Mouse (Mus musculus): ENCODE measurements around the gene Prdm15.
A peak's percentile ranks its signal among the peaks of the same experiment; 100 is the strongest.

Prdm15 gene

DNA sequence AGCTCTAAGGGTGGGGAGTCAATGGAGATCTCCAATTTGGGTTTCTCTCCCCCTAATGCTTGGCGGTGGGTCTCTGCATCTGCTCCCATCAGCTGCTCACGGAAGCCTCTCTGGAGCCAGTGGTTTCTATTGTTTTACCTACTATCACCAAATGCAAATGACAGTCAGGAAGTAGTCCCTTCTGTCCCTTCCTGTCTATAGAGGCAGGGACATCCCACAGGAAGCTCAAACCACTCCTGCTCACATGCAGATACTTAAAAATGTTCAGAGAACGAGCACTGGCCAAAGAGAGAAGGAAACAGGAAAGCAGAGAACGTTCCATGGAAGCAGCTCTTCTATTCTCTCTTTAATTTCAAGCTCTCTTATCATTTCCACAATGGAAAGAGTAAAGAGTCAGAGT is 32.1 kb downstream of the Prdm15 start:
- DNase-seq (ENCODE audit: low read depth, low spot score): no peak

DNA sequence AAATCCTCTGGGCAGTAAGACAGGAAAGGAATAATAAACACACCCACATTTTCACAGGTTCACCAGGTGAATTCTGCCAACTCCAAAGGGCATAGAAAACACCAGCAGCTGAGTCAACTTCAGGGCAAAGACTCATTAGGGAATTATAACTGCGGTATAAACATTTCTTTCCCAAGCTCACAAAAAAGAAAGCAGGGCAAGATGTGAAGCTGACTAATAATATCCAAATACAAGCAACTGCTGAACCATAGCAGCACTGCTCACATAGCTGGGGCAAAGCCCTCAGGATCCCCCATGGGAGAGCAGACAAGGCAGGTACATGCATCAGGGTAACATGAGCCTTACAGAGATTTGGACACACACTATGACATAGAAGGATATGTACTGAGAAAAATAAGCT is 34.2 kb downstream of the Prdm15 start:
- no peak for DNase-seq (ENCODE audit: low read depth, low spot score)

DNA sequence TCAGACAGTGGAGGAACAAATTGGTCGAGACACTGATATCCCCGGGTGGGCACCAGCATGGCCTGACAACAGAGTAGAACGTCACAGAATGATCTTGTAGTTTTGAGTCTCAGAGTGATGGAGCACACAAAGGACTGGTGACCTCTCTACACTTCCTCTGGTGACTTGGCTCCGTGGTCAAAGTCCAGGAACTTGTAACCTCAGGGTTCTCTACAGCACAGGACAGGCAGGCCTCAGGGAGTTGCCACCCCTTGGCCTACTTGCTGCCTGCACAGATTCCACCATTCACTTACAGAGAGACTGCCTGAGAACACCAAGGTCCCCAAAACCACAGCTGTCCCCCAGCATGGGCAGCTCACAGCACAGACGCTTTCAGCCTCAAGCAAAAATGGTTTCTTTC is 36.4 kb downstream of the Prdm15 start:
- no peak for DNase-seq (ENCODE audit: low read depth, low spot score)

DNA sequence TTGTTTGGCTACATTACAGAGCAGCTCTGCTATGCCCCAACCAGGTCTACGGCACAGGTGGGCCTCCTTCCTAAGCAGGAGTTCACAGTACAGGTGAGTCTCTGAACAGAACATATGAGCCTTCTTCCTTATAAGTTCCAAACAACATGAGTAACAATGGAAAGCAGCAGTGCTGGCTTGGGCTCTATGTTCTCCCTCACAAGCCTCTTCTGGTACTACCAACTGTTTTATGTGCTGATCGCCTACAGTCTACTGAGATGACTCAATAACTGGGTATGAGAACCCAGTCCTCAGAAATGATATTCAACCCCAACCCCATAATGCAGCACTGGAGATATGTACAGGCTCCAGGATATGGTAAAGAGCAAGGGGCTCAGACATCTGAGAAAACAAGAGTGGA is 37.6 kb downstream of the Prdm15 start:
- DNase-seq (ENCODE audit: low read depth, low spot score): no peak

DNA sequence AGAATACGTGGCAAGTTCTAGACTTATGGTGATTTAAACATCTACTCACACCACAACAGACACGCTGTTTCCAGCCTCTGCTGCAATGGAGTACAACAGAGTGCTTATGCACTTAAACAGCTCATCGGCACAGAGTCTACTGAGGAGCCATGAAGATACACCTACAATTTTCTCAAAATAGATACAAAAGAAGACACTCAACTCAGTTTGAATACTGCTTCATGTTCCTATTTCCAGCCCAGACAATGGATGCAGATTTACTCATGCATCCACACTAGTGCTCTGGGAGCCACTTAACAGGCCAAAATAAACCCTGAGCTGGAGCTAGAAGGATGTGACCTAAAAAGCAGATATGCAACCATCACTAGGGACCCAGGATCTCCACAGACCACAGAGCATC is 42.8 kb downstream of the Prdm15 start:
- DNase-seq (ENCODE audit: low read depth, low spot score): no peak

DNA sequence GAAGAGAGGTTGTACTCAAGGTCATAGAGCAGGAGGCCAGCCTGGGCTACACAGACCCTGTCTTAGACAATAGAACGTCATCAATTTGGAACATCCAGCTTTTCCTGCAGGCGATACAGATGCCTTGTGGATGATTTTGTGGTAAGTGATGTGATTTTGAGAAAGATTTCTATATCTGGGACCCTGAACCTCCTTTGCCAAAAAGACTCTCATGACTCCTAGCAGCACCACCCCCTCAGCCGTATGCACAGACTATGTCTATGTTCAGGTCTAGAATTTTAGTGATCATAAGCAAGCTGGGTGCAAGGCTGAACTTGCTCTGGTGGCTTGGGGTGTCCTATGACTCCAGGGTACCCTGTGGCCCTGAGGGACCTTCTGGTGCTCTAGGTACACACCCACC is 46.0 kb downstream of the Prdm15 start:
- no peak for DNase-seq (ENCODE audit: low read depth, low spot score)

DNA sequence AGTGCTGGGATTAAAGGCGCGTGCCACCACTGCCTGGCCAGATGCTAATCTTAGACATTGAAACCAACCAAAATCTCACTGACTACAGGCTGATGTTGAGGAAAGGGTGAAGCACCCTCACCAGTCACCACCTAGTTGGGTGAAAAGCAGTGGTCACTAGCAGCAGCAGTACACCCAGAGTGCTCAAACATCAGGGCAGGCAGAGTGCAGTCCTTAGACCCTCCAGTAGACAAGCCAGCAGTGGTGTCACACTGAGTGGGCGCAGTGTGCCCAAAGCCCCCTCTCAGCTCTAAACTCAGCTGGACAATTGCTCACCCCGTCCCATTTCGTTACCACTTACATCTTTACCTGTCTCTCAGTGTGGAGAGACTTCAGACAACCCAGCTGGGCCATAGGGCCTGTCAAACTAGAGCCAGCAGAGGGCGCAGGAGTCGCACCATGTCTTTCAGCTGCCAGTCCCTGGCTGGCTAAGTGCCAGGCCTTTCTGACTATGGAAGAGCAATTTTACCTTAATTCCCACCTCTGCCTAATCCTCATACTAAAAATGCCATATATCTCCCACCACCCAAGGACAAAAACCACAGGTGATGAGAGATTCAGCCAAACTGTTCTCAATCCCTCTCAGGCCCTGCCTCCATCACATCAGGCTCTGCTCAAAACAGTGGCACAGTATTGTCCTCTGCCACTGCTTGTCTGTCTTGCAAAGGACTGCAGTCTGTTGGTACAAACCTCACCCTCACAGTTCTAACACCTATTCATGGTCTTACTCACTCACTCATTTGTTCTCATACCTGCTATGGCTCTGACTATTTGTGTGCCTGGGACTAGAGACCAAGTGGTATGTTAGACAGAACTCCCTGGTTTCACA is 46.7 kb downstream of the Prdm15 start:
- peak; percentile 59 for DNase-seq (ENCODE audit: low read depth, low spot score)

DNA sequence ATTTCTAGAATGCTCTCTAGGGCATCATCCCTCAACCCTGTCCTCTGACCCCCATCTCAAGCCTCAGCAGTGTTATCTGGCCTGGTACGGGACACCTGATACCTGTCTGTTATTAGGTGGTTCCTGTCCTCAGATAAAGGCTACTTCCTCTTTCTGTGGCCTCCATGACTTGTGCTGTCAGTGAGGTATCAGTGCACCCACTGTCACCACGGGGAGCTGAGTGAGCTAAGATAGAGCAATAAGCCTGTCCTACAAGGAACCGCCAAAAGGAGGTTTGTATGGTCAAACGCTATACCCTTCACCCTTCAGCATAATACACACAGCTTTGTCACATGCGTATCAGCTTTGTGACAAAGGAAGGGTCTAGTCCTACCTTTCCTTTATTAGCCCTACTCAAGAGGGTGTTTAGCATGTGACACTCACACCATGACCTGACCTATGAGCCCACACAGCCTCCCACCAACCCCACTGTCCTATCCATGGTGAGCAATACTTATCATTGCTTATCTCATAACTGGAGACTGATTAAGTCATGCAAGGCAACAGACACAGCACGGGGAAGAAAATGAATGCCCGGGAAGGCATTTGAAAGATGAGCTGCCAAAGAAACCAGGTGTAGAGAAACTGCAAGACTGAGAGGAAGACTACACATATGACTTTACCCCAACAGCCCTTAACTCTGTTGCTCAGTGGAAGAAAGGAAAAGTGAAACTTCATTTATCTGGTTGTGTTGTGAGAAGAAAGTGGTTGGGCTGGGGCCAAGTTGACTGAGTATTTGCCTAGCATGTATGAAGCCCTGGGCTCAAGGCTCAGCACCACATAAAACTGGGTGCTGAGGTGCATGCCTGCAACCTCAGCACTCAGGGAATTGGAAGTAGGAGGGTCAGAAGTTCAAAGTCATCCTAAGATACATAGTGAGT is 53.4 kb downstream of the Prdm15 start:
- no peak for DNase-seq (ENCODE audit: low read depth, low spot score)

DNA sequence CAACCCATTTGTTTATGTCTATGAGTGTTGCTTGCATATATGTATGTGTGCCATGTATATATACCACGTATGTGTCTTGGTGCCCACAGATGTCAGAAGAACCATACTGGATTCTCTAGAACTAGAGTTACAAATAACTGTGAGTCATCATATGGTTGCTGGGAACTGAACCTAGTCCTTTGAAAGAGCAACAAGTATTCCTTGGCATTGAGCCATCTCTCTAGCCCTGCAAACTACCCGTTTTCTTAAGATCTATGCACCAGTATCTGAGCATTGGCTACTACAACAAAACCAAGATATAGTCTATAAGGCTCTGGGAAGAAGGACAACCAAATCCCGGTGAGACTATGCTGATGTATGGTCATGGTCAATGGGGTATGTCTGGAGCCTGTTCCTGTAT is 54.4 kb downstream of the Prdm15 start:
- DNase-seq (ENCODE audit: low read depth, low spot score): no peak

DNA sequence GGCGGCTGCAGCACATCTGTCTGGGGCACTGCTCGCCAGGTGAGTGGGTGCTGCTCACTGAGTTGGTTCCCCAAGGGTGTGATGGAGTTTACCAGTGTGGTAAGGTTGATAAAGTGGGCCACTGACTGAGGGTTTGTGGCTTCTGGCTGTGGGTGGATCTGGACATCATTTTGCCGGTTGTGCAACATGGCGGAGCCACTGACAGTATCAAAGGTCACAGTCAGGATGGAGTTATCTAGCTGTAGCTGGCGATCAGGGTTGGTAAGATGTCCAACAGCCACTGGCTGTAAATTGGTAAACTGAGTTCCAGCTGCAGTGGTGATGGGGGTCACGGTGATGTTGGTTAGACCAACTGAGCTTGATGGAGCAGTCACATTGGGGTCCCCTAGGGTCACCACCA is 57.4 kb downstream of the Prdm15 start:
- DNase-seq (ENCODE audit: low read depth, low spot score): no peak

DNA sequence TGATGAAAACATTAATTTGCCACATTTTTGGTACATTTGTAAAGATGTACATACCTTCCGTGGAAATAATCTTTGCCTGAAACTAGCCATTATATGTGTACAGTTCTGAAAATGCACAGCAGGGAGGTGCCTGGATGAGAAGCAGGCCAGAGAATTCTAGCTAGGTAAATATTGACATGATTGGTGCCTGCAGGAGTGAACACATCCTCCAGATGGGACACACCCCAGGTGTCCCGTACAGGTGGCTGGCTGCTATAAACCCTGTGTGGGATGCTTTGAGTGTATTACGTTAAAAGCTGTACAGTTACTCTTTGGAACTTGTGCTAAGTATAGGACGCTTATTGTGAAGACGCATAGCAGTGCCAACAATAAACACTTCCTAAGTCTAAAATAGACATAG is 68.6 kb downstream of the Prdm15 start:
- no peak for DNase-seq (ENCODE audit: low read depth, low spot score)

DNA sequence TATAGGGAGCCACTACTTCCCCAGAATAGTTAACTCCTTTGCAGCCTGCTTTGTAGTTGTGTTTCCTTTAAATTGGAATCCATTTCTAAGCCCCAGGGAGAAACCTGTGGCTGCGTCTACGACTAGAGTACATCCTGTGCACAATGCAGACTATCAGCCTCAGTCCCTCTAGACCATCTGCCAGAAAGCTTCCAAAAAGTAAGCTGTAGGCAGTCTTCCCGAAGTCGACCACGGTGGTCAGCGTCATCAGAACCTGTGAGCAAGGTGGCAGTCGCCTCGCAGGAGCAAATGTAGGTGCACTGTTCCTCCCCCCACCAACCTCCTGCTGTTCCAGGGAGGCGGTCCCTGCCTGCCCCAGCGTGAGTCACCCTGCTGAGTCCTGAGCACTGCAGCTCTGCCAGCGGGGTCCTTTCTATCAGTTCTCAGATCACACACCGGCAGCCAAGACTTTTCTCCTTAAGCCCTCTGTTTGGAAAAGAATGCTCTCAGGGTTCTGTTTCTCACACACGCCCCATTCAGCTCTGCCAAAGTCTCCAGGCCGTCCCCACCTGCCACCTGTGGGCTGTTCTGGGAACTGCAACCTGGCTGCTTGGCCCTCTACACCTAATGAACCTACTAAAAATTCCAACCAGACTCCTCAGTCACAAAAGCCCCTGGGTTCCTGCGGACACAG is 73.2 kb downstream of the Prdm15 start:
- peak; percentile 39 for DNase-seq (ENCODE audit: low read depth, low spot score)

DNA sequence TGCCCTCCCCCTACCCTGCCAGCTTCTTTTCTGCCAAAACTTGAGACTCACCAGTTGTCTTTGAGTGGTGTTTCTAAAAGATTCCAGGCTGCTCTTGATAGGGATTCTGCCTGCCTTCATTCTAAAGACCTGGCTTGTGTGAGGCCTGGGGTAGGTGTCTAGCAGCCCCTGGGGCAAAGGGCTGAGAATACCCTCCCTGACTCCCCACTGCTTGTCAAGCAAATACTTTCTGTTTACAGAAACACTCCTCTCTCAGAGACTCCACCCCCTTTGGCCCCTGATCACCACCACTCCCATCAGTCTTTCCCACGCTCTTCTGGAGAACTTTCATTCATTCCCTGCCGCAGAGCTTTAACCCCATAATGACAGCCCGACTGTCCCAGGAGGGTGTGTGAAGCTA is 85.1 kb downstream of the Prdm15 start:
- DNase-seq (ENCODE audit: low read depth, low spot score): no peak

DNA sequence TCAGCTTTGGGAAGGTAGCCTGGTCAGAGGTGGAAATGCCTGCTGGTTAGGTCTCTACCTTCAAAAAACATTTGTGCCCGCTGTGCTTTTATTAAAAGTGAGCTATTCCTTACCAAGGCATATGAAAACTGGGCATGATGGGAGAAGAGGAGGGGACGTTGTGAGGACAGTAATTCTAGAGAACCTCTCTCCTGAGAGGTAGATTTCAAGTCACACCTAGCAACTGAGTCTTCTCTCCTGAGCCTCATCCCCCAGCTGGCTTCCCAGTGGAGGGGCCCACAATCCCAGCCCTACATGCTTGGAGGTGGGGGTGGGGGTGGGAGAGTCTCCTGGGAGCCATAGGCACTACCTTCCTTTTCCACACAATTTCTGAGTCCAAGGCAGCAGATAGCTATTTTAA is 87.0 kb downstream of the Prdm15 start:
- no peak for DNase-seq (ENCODE audit: low read depth, low spot score)

DNA sequence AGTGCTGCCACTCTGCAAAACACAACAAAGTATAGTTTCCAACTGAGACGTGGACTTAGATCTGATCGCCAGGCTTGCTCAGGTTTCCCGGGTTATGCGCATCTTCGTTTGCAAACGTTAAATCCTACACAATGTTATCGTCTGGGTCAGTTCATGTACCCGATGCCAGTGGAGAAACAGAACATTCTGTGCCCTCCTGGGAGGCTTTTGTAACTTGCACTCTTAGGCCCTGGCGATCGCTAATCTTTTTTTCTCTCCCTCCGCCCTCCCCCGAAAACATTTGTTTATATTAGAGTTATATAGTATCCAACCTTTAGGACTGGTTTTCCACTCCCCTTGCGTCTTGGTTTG is 87.7 kb downstream of the Prdm15 start:
- DNase-seq (ENCODE audit: low read depth, low spot score): no peak

DNA sequence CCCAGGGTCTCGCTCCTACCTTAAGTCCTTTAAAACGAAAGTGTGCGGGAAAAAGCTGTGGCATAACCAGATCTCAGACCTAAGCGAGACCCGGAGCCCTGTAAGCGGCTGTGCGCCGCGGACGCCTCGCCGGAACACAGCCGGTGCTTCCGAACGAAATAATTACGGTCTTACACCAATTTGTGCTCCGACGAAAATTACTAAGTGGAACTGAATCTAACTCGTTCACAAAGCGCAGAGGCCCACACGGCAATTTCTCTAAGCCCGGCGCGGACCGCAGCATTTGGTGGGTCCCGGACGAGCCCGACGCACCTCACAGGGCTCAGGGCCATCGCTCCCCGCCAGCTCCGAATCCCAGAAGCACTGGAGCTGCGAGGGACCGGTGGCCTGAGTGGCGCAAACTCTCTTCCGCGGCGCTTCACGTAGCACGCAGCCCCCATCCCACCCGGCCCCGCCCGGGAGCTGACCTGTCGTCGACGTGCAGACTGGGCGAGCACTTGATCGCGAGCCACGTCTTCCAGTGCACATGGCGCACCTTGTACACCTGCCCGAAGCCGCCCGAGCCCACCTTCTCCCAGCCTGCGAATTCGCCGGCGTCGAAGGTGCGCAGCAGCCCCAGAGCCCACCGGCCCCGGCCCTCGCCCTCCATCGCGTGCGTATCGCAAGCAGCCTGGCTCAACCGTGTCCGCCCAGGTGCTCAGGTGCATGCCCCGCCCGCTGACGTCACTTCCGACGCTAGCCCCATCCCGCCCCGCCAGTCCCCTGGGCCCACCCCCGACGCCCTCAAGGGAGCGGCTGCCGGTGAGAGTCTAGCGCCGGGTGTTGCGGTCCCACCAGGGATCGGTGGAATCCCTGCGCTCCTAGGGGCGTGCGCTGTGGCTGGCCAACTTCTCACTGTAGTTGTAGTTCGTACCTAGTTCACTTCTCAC is 88.3 kb downstream of the Prdm15 start, which contains the start of gene Ripk4:
Ripk4 (minus strand) TSS at position 727 of the 929 bp plus-strand sequence.
- DNase-seq (ENCODE audit: low read depth, low spot score): peak; percentile 39

DNA sequence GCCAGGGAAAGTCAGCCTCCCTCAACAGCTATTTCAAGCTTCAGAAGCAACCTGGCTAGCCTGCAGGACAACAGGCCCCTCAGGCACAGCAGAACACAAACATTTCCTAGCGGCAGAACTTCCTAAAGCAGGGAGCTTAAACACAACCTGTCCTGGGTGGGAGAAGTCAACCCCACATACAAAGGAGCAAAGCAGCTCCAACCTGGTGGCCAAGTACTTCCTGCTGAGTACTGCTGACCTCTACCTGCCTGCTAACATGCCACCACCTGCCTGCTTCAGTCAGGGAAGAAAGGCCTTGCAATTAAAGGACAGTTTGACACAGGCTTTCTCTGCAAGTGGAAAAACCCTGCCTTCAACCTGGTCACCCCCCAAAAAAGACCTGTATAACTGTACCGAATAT is 89.9 kb downstream of the Prdm15 start:
- no peak for DNase-seq (ENCODE audit: low read depth, low spot score)

DNA sequence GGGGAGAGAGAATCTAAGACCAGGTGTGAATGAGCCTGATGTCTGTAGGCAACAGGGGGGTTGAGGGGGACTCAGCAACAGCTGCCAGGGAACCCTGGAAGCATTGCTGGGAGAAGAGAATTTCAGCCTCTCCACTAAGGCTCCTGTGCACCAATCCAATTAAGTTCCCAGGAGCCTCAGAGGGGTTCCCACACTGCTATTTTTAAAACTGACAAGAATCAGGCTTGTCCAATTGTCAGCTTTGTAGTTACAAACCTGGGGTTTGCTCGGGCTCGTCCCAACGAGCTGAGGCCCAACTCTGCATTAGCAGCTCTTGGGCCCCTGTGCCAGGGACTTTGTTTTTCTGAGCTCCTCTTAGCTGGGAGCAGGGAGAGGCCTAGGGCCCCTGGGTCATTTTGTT is 92.0 kb downstream of the Prdm15 start:
- no peak for DNase-seq (ENCODE audit: low read depth, low spot score)

DNA sequence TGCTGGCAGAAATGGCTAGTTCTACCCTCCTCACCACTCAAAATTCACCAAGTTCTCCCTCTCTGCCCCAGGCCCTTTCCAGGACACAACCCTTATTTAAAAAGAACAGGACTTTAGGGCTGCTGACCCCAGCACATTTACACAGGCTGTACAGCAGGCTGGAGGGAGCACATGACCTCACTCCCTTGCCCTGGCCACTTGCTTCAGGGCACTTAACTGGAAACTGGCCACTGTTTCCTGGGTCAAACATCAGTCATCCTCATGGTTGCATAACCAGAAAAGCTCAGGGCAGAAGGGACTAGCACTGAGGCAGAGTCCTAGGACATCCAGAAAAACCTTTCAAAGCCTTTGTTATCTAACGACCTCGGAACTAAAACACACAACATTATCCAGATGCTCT is 93.4 kb downstream of the Prdm15 start:
- DNase-seq (ENCODE audit: low read depth, low spot score): no peak

DNA sequence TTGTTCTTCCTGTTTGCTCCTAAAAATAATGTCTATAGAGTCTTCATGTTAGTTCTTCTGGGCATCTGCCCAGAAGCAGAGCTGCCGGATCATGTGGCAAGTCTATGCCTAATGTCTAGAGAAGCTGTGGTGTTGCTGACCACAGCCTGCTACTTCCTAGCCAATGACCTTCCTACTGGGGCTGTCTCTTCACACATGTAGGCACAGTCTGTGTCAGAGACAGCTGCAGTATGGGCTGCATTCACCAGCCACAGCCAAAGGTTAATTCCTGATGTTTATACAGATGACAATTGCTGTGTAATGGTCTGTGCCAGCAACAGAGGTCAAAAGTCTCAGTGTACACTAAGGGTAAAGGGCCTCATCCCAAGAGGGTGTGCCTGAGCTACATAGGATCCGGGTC is 95.2 kb downstream of the Prdm15 start:
- DNase-seq (ENCODE audit: low read depth, low spot score): no peak

DNA sequence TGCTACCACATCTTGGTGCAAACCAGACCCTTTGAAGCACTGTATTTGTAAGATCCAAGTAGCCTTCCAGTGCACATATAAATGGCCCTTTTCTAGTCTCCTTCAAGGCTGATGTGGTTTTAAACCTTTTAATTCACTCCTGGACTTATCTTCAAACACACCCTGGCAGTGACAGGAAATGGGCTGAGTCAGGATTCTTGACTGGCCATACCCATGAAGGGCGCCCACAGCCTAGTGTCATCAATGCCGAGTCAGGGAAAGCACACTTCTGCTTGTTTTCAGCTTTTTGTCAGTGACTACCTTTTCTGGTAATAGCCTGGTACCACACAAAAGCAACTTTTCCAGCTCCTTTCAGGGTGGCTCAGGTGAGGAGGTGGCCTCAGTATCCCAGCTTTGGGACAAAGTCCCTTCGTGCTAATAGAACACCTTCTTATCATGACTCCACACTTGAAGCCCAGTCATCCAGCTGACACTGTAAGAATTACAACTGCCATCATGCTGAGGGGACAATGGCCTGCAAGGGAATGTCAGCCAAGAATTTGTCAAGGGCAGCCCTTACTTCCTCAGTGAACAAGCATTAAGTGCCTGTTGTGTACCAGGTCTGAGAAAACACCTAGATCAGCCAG is 99.2 kb downstream of the Prdm15 start:
- DNase-seq (ENCODE audit: low read depth, low spot score): no peak
